Mouse (Mus musculus) 3134 (cell line): ENCODE measurements around the gene Irgm1.
A peak's percentile ranks its signal among the peaks of the same experiment; 100 is the strongest.
"Not testable (repeated sequence)": the region's sequence is repeated elsewhere in the genome, so short reads cannot be mapped to it uniquely, and the experiment has no call there.

Source experiments
- DNase-seq: peaks from one replicate; pipeline ENCODE4 v3.0.0-alpha.2; 2011; ENCODE audit warnings: low spot score; ENCODE audit not compliant: insufficient read length; ENCODE audit errors: extremely low read depth

The Irgm1 gene

GRCm38 (mm10) chr11:48833731-48834639 is 37.5 kb downstream of the Irgm1 start:
- DNase-seq: peak; percentile 81

- DNase-seq: no peak
These were observed 38.3 kb downstream of the Irgm1 start for GRCm38 (mm10) chr11:48833078-48833730.

DNA sequence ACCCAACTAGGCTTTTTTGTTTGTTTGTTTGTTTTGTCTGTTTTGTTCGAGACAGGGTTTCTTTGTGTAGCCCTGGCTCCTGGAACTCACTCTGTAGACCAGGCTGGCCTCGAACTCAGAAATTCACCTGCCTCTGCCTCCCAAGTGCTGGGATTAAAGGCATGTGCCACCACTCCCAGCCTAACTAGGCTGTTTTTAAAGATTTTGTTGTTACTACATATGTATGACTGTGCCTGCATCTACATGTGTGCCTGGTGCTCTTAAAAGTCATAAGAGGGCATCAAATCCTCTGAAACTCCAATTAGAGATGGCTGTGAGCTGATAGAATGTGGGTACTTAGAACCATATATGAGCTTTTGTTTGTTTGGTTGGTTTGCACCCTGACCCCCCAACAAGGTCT is 40.2 kb downstream of the Irgm1 start:
- DNase-seq: no peak

- DNase-seq: no peak
These were observed 41.2 kb downstream of the Irgm1 start for GRCm38 (mm10) chr11:48830279-48830678.

DNA sequence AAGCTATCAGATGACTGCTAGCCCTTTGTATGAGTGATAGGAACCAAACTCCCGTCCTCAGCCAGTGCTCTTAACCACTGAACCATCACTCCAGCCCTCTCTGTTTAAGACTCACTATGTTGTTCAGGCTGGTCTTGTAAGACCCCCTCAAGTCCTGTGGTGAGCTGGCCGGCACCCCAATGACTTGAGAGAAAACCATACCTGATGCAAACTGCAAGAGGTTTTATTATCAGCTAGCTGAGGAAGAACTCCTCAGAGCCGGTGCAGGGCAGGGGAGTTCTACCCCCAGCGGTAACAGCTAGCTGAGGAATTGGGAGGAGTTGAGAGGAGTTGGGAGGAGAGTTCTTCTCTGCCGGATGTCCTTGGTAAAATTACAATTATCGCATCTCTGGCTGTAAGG is 43.6 kb downstream of the Irgm1 start:
- DNase-seq: no peak

GRCm38 (mm10) chr11:48826752-48827096 is 44.8 kb downstream of the Irgm1 start:
- peak; percentile 74 for DNase-seq

GRCm38 (mm10) chr11:48825979-48826751 is 45.3 kb downstream of the Irgm1 start, which contains the start of the genes Trim7 and Gm12184:
Trim7 (plus strand) TSS chr11:48826140.
Gm12184 (minus strand) TSS chr11:48826655.
- DNase-seq: not testable (repeated sequence)

DNA sequence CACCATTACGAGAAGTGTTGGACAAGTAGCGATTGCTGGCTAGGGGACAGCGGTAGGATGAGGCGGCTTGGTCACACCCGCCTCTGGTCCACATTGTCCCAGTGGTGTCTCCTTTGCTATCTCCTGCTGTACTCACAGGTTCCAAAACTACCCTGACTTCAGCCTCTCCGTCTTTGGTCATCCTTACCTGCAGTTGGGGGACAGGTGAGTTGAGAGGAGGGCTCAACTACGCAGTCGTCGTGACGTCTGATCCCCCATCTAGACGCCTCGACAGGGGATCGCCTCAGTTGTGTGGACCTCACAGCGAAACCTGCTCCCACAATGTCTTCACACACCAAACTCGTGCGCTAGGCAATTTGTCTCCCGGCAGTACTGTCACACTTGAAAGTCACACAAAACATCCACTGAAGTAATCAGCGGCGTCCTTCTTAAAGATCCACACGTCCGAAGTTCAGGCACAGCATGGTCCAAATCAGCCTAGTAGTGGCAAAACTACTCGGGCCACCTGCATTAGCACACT is 47.1 kb downstream of the Irgm1 start:
- no peak for DNase-seq

- DNase-seq: peak; percentile 67
These were observed 47.9 kb downstream of the Irgm1 start for GRCm38 (mm10) chr11:48823536-48823972.

DNA sequence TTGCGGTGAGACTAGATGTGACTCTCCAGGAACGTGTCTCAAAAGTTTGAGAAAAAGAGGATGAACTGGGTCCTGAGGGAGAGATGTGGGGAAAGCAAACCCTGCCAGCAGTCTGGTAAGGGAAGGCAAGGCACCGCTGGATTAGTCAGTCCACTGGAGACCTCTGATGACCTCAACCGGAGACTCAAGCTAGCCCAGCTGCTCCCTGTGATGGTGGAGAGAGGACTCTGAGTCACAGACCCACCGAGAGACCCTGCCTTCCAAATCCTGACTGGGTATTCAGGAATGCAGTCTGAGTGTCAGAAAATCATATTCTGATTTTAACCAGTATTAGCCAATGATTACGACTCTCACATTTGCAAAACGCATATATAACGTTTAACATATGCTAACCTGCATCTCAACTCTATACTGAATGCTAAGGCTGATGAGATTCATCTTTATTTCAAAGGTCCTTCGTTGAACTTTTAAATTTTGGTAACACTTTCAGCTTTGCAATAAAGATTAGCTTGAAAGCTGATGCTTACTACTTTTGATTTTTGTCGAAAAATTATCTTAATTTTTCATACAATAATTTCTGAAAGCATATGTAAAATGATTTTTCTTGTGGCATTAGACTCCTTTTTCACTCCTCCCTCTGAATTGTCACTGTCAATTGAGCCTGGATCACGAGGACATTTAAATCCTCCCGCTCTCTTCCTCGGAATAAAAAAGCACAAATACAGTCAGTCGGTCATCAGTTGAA is 48.5 kb downstream of the Irgm1 start:
- no peak for DNase-seq

DNA sequence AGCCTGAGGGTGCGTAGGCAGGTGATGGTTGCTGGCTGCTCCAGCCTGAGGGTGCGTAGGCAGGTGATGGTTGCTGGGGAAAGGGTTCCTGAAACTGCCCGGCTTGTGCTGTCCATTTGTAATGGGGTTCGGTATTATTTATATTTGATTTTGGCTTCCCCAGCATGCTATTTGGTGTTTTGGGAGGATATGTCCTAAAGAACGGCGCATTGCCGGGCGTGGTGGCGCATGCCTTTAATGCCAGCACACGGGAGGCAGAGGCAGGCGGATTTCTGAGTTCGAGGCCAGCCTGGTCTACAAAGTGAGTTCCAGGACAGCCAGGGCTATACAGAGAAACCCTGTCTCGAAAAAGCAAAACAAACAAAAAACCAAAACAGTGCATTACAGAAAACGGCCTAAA is 50.2 kb downstream of the Irgm1 start:
- not testable (repeated sequence) for DNase-seq

DNA sequence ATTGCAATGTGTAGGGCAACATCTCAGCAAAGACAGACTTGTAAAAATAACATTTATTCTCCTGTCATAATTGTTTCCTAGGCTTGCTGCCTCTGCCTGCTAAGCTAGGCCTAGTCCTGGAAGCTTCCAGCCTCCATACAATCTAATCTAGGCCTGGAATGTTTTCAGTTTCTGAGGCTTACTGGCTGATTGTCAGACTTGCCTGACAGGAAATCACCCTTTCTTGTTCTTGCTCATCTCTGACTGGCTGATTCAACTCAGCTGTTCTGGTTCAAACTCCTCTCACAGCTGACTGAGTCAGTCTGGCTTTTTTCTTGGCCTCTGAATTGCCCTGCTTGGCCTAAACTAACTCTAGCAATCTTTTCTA is 51.2 kb downstream of the Irgm1 start:
- no peak for DNase-seq

GRCm38 (mm10) chr11:48819614-48820307 is 51.7 kb downstream of the Irgm1 start:
- DNase-seq: peak; percentile 79

GRCm38 (mm10) chr11:48818346-48818745 is 53.1 kb downstream of the Irgm1 start:
- DNase-seq: peak; percentile 90

DNA sequence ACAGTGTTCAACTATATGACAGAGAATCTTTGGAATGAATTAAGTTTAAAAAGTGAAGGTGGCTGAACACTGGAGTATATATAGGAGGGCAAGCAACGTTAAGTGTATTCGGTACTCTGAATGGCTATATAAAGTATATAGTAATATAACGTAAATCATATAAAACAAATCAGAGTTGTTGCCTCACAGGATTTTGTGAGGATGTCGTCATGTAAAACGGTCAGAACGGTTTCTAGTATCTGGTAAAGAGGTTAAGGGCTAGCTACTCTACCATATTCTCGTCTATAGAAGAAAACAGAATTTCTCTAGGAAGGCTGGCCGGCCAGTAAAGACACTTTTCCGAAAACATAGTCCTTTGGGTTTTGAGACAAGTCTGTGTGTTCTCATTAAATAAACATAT is 53.7 kb downstream of the Irgm1 start:
- DNase-seq: no peak

DNA sequence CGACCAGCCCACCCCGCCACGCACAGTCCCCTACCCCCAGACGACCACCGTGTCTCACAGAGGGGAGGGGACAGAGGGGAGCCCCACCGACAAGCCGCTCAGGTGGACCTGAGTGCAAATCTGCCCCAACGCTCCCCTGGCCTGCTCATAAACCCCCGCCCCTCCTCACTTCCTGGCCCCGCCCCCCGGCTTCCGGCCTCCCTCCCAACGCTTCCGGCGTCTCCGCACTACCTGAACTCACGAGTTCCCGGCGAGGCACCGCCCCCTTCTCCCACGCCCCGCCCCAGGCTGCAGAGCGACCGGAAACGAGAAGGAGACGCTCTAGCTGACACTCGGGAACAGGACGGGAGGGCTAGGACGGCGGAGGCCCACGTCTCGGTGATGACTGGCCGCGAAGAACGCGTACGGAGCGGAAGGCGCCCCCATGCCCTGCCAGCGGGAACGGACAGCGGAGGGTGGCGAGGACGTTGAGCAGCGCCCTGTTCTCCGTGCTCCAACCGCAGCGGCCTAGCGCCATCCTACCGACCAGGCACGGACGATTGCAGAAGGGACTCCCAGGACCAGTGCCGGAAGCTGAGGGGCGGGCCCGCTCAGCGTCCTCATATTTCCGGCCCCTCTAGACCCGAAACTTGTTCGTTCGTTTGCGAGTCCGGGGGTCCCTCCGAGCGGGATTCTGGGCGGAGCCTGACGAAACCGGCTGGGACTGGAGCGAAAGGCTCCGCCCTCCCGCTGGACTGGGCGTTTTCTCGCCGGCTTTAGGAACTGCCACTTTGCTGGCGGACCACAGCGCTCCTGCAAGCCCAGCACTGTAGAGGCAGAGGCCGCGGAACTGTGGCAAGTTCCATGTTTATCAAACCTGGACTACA is 54.5 kb downstream of the Irgm1 start, which contains the start of gene Trim41:
Gene Trim41 (minus strand): TSS at position 554 of the 866 bp plus-strand sequence.
- DNase-seq: peak; percentile 100

- DNase-seq: no peak
These were observed 55.2 kb downstream of the Irgm1 start for GRCm38 (mm10) chr11:48816281-48816781.

DNA sequence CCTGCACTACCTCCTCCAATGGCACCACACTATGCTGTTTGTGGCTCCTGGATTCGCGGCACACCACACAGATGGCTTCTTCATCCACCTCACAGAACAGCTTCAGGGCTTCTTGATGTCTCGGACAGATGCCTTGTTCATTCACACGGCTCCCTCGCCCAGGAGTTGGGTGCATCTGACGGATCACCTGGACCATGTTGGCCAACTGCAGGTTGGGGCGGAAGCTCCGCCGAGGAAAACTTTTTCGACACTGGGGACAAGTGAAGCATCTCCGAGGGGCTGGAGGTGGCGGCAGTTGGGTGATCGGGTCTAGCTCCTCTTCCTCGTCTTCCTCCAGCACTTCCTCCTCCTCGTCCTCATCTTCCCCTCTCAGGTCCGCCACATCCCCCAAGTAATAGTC is 55.6 kb downstream of the Irgm1 start:
- DNase-seq: no peak
